Mouse (Mus musculus) forebrain, embryonic 11.5 days (tissue): ENCODE data around the gene Fam3b. TPM values are rescaled to one million over a fixed set of nuclear protein-coding genes. Genes with fewer than 3 reads are reported as not detected.

Experiments
- ATAC-seq: fragments of 200-750 bp; cut with Nextera tagmentation; replicated peaks from 2 replicates; pipeline ENCODE4 v1.8.0; 2017; ENCODE audit warnings: moderate TSS enrichment; ENCODE audit not compliant: low FRiP score
- DNase-seq: peaks from one replicate; pipeline ENCODE4 v3.0.0-alpha.2; 2017; ENCODE audit warnings: low spot score
- H3K27ac ChIP-seq: fragments of 300-500 bp; sonication (generic); 2 replicates; pipeline ENCODE4 v1.5.1; 2014; ENCODE audit warnings: low read depth, low read length
- H3K27me3 ChIP-seq: fragments of 300-500 bp; sonication (generic); 2 replicates; pipeline ENCODE4 v1.6.1; 2014; ENCODE audit warnings: mild to moderate bottlenecking, low read length, mixed read lengths; ENCODE audit not compliant: control insufficient read depth, insufficient read depth
- H3K36me3 ChIP-seq: fragments of 300-500 bp; sonication (generic); 2 replicates; pipeline ENCODE4 v1.6.1; 2014; ENCODE audit warnings: mild to moderate bottlenecking, low read length, moderate library complexity, mixed read lengths; ENCODE audit not compliant: control insufficient read depth, insufficient read depth
- H3K4me1 ChIP-seq: fragments of 300-500 bp; sonication (generic); replicated peaks from 2 replicates; pipeline ENCODE4 v1.6.1; 2014; ENCODE audit warnings: low read length, mixed read lengths; ENCODE audit not compliant: control insufficient read depth, insufficient read depth
- H3K4me2 ChIP-seq: fragments of 300-500 bp; sonication (generic); 2 replicates; pipeline ENCODE4 v1.6.1; 2014; ENCODE audit warnings: low read depth, mild to moderate bottlenecking, low read length, moderate library complexity, mixed read lengths; ENCODE audit not compliant: severe bottlenecking
- H3K4me3 ChIP-seq: fragments of 300-500 bp; sonication (generic); 2 replicates; pipeline ENCODE4 v1.5.1; 2014; ENCODE audit warnings: low read depth, low read length
- H3K9ac ChIP-seq: fragments of 300-500 bp; sonication (generic); 2 replicates; pipeline ENCODE4 v1.6.1; 2014; ENCODE audit warnings: low read length
- H3K9me3 ChIP-seq: fragments of 300-500 bp; sonication (generic); 2 replicates; pipeline ENCODE4 v1.6.1; 2016; ENCODE audit warnings: low read length, mixed read lengths; ENCODE audit not compliant: control insufficient read depth
- WGBS: fragments of 180-500 bp; shearing (Covaris S2); extraction: QIAGEN DNeasy Blood & Tissue Kit; methylation state at CpG from one replicate; pipeline ENCODE4 v1.1.7; 2014; 5-methylcytosine and 5-hydroxymethylcytosine counted together
- polyA plus RNA-seq: library from polyadenylated mRNA; unstranded; fragments of >200 nt; fragmentation: Nextera tagmentation; extraction: Ambion mirVana; gene quantifications from 2 replicates; pipeline ENCODE4 v1.2.1, GENCODE M21; 2014

The Fam3b gene
- polyA plus RNA-seq, 1 experiment from 2014 or later: not detected

GRCm38 (mm10) chr16:97423627-97424026 lies 91.0 kb downstream of the Fam3b start:
- no peak for ATAC-seq
- no peak overlapping the region for H3K9ac ChIP-seq
- H3K27me3 ChIP-seq: no peaks in the 10 kb centered on the region
- no peaks in the 10 kb centered on the region for H3K4me1 ChIP-seq
- DNase-seq: no peak
- WGBS: 69% methylated on average over 1 of the region's 1 CpGs
- no peaks in the 10 kb centered on the region for H3K36me3 ChIP-seq
- no peak overlapping the region for H3K4me3 ChIP-seq
- H3K9me3 ChIP-seq: no peaks in the 10 kb centered on the region
- H3K4me2 ChIP-seq: no peak overlapping the region
- no peak overlapping the region for H3K27ac ChIP-seq

- Histone ChIP-seq H3K4me3 (no peak overlapping the region), H3K4me2 (no peak overlapping the region), H3K4me1 (peaks cover 2% of the 10 kb centered on the region; the same call in 1 of the 2 replicates), H3K9ac (no peak overlapping the region), H3K9me3 (no peaks in the 10 kb centered on the region), H3K36me3 (no peaks in the 10 kb centered on the region), H3K27me3 (no peaks in the 10 kb centered on the region), H3K27ac (no peak overlapping the region)
- DNase-seq (no peak), ATAC-seq (no peak)
- WGBS: 88% methylated on average over 6 of the region's 6 CpGs
Observed at GRCm38 (mm10) chr16:97421671-97422070, 92.9 kb downstream of the Fam3b start.

Other genes starting within 250 kb of the Fam3b start
- 1.6 and 2.0 TPM in 2 replicates for gene Bace2, start 158.1 kb downstream of the Fam3b start, polyA plus RNA-seq
- not detected in 2 replicates for gene Mx1, start 51.9 kb downstream of the Fam3b start, polyA plus RNA-seq
- gene Tmprss2, start 96.4 kb upstream of the Fam3b start, polyA plus RNA-seq: 0.05 and 0.49 TPM in 2 replicates
- gene Ripk4, start 249.0 kb upstream of the Fam3b start, polyA plus RNA-seq: 1.6 and 1.7 TPM in 2 replicates